Mouse (Mus musculus) erythroblast, embryonic 14.5 days (primary cell): Measurements from ENCODE around the gene Olfr1471. TPM values are rescaled to one million over a fixed set of nuclear protein-coding genes. Genes with fewer than 3 reads are reported as not detected.
"Not testable (repeated sequence)": the region's sequence is repeated elsewhere in the genome, so short reads cannot be mapped to it uniquely, and the experiment has no call there.

Source experiments
- H3K27me3 ChIP-seq: 2 replicates; pipeline ENCODE4 v1.6.1; 2012; ENCODE audit warnings: inconsistent platforms; ENCODE audit not compliant: control insufficient read depth
- H3K36me3 ChIP-seq: 2 replicates; pipeline ENCODE4 v1.6.1; 2012; ENCODE audit warnings: mild to moderate bottlenecking, inconsistent platforms; ENCODE audit not compliant: control insufficient read depth
- H3K4me1 ChIP-seq: 2 replicates; pipeline ENCODE4 v1.6.1; 2012; ENCODE audit warnings: inconsistent platforms; ENCODE audit not compliant: control insufficient read depth
- H3K4me3 ChIP-seq: replicated peaks from 2 replicates; pipeline ENCODE3; 2012; ENCODE audit warnings: moderate library complexity, mild to moderate bottlenecking, inconsistent platforms
- H3K9me3 ChIP-seq: 2 replicates; pipeline ENCODE4 v1.6.1; 2012; ENCODE audit warnings: low read length, inconsistent platforms, mixed read lengths; ENCODE audit not compliant: control insufficient read depth
- GATA1 ChIP-seq: IDR thresholded peaks from 2 replicates; pipeline ENCODE4 v1.6.1; 2012; ENCODE audit warnings: low read length, inconsistent platforms, mixed read lengths
- TAL1 ChIP-seq: IDR thresholded peaks from 3 replicates; pipeline ENCODE4 v1.6.1; 2012; ENCODE audit warnings: low read length, inconsistent platforms, mixed read lengths
- polyA plus RNA-seq: library from polyadenylated mRNA; stranded (reverse); fragments of >175 nt; gene quantifications from 2 replicates; pipeline ENCODE4 v1.2.3, GENCODE M21; 2012

Gene Olfr1471
- polyA plus RNA-seq, result not detected in 2 replicates

- H3K27me3 ChIP-seq, H3K4me3 ChIP-seq, H3K9me3 ChIP-seq, H3K4me1 ChIP-seq, H3K36me3 ChIP-seq: not testable (repeated sequence)
These were observed at the start of gene Olfr1471 for GRCm38 (mm10) chr19:13443109-13443508. TSS of gene Olfr1471 (plus strand) at chr19:13443409.

GRCm38 (mm10) chr19:13407549-13407948 lies 35.7 kb upstream of the Olfr1471 start, which contains the start of gene Olfr1469:
TSS of gene Olfr1469 (plus strand) at chr19:13407849.
- Histone ChIP-seq H3K4me1 (no peaks in the 10 kb centered on the region), H3K36me3 (no peaks in the 10 kb centered on the region), H3K4me3 (no peak within 1 kb of the TSS), H3K9me3 (peaks cover 6% of the 10 kb centered on the region; the same call in 1 of the 2 replicates), H3K27me3 (no peaks in the 10 kb centered on the region)
- TF ChIP-seq GATA1 (no peak), TAL1 (no peak)

DNA sequence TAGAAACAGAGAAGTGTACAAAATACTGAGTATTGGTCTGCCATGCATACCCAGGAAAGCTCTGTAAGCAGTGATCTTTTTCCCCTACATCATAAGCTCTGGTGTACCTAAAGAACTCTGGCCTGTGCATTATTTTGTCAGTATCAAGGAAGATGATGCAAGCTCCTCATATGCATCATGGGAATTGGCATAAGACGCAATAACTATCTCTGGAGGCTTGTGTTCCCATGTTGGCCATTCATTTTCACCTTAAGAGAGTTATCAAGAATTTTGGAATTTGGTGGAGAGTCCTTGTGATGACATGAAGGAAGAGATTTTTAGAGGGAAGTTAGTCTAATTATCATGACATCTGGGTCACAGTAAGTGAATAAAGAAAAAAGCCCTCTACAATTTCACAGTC lies 12.8 kb downstream of the Olfr1471 start, which contains the start of gene Olfr1472:
TSS of gene Olfr1472 (minus strand) at position 101 of the 400 bp plus-strand sequence.
- TF ChIP-seq GATA1 (no peak), TAL1 (no peak)
- no peaks in the 10 kb centered on the region for H3K36me3 ChIP-seq
- H3K4me3 ChIP-seq, result no peak within 1 kb of the TSS
- peaks cover 3% of the 10 kb centered on the region; the same call in 1 of the 2 replicates for H3K9me3 ChIP-seq
- no peaks in the 10 kb centered on the region for H3K4me1 ChIP-seq
- H3K27me3 ChIP-seq, result no peaks in the 10 kb centered on the region

DNA sequence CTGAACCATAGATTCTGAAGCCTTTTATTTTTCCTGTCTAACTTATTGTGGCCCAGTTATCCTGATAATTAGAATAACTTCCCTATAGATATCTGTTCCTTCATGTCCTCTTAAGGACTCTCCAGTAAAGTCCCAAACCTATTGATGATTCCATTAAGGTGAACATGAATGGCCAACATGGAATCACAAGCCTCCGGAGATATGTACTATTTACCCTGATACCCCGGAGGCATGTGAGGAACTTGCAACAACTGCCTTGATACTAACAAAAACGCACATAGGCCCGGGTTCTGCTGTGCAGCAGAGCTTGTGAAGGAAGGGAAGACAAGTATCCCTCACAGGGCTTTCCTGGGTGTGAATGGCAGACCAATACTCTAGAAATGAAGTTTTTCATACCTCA lies 26.1 kb downstream of the Olfr1471 start, which contains the start of gene Olfr1474:
TSS of gene Olfr1474 (plus strand) at position 301 of the 400 bp plus-strand sequence.
- not testable (repeated sequence) for H3K27me3 ChIP-seq, H3K4me1 ChIP-seq, H3K4me3 ChIP-seq, H3K36me3 ChIP-seq, H3K9me3 ChIP-seq

DNA sequence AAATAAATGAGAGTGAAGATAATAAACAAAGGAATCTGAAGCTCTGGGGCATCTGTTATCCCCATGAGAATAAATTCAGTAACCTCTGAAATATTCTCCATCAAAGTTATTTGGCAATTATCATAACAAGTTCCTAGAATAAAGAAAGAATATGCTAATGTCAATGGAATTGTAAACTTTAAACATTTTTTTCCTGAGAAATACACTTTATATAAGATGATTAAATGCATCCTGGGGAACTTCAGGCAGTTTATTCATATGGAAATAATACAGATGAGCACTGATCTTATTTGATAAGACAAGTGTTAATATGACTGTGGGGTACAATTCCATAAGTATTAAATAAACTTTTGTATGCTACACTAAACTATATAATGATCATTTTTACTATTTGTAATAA lies 36.9 kb downstream of the Olfr1471 start, which contains the start of gene Olfr1475:
TSS of gene Olfr1475 (minus strand) at position 101 of the 400 bp plus-strand sequence.
- no peaks in the 10 kb centered on the region for H3K4me1 ChIP-seq
- no peak for TF ChIP-seq GATA1
- H3K27me3 ChIP-seq, result no peaks in the 10 kb centered on the region
- H3K36me3 ChIP-seq, result no peaks in the 10 kb centered on the region
- H3K9me3 ChIP-seq, result no peaks in the 10 kb centered on the region
- H3K4me3 ChIP-seq, result no peak within 1 kb of the TSS

- TF ChIP-seq TAL1, result no peak
- TF ChIP-seq GATA1, result no peak
- no peaks in the 10 kb centered on the region for H3K36me3 ChIP-seq
- H3K9me3 ChIP-seq, result peaks cover 4% of the 10 kb centered on the region
- no peaks in the 10 kb centered on the region for H3K4me1 ChIP-seq
- no peak within 1 kb of the TSS for H3K4me3 ChIP-seq
- no peaks in the 10 kb centered on the region for H3K27me3 ChIP-seq
These were observed 57.0 kb downstream of the Olfr1471 start, which contains the start of gene Olfr1477 for GRCm38 (mm10) chr19:13500246-13500645. TSS of gene Olfr1477 (plus strand) at chr19:13500546.

Other genes with a start within 250 kb of the Olfr1471 start
- not detected in 2 replicates for gene Olfr1463, start 212.1 kb upstream of the Olfr1471 start, polyA plus RNA-seq
- not detected in 2 replicates for gene Olfr1465, start 127.9 kb upstream of the Olfr1471 start, polyA plus RNA-seq
- gene Olfr1466, start 104.5 kb upstream of the Olfr1471 start, polyA plus RNA-seq, result not detected in 2 replicates
- not detected in 2 replicates for gene Olfr1467, start 81.2 kb upstream of the Olfr1471 start, polyA plus RNA-seq
- gene Olfr1469, start 35.6 kb upstream of the Olfr1471 start, polyA plus RNA-seq, result not detected in 2 replicates
- gene Olfr1472, start 12.7 kb downstream of the Olfr1471 start, polyA plus RNA-seq, result not detected in 2 replicates
- not detected in 2 replicates for gene Olfr1474, start 26.2 kb downstream of the Olfr1471 start, polyA plus RNA-seq
- gene Olfr1475, start 36.8 kb downstream of the Olfr1471 start, polyA plus RNA-seq, result not detected in 2 replicates
- 0.01 TPM in 1 of 2 replicates, not detected in the other for gene Olfr1477, start 57.1 kb downstream of the Olfr1471 start, polyA plus RNA-seq
- gene Olfr1480, start 84.5 kb downstream of the Olfr1471 start, polyA plus RNA-seq, result not detected in 2 replicates
- gene Olfr1484, start 140.1 kb downstream of the Olfr1471 start, polyA plus RNA-seq, result 0.01 TPM in 1 of 2 replicates, not detected in the other
- gene Olfr1487, start 174.0 kb downstream of the Olfr1471 start, polyA plus RNA-seq, result not detected in 2 replicates
- not detected in 2 replicates for gene Olfr1489, start 188.2 kb downstream of the Olfr1471 start, polyA plus RNA-seq
- not detected in 2 replicates for gene Olfr1490, start 207.7 kb downstream of the Olfr1471 start, polyA plus RNA-seq